Mouse (Mus musculus) lung, embryonic 14.5 days (tissue): ENCODE data around the gene Gm20604. TPM values are rescaled to one million over a fixed set of nuclear protein-coding genes. Genes with fewer than 3 reads are reported as not detected.

Source experiments
- ATAC-seq: fragments of 200-750 bp; cut with Nextera tagmentation; 2 replicates; pipeline ENCODE4 v1.8.0; 2017; ENCODE audit warnings: mild to moderate bottlenecking, moderate TSS enrichment, moderate library complexity; ENCODE audit not compliant: insufficient read depth
- DNase-seq: peaks from one replicate; pipeline ENCODE4 v3.0.0-alpha.2; 2015
- H3K27ac ChIP-seq: fragments of 300-500 bp; sonication (generic); 2 replicates; pipeline ENCODE4 v1.5.1; 2014; ENCODE audit warnings: low read depth, mild to moderate bottlenecking, moderate library complexity
- H3K27me3 ChIP-seq: fragments of 300-500 bp; sonication (generic); 2 replicates; pipeline ENCODE4 v1.6.1; 2014; ENCODE audit warnings: low read length, control low read depth; ENCODE audit not compliant: insufficient read depth
- H3K36me3 ChIP-seq: fragments of 300-500 bp; sonication (generic); 2 replicates; pipeline ENCODE4 v1.6.1; 2014; ENCODE audit warnings: control low read depth; ENCODE audit not compliant: insufficient read depth
- H3K4me1 ChIP-seq: fragments of 300-500 bp; sonication (generic); 2 replicates; pipeline ENCODE4 v1.6.1; 2014; ENCODE audit warnings: antibody characterized with exemption, control low read depth; ENCODE audit not compliant: insufficient read depth
- H3K4me2 ChIP-seq: fragments of 300-500 bp; sonication (generic); 2 replicates; pipeline ENCODE4 v1.6.1; 2014; ENCODE audit warnings: mild to moderate bottlenecking
- H3K4me3 ChIP-seq: fragments of 300-500 bp; sonication (generic); 2 replicates; pipeline ENCODE4 v1.5.1; 2014; ENCODE audit warnings: low read depth, low read length
- H3K9ac ChIP-seq: fragments of 300-500 bp; sonication (generic); 2 replicates; pipeline ENCODE4 v1.6.1; 2014
- H3K9me3 ChIP-seq: fragments of 300-500 bp; sonication (generic); 2 replicates; pipeline ENCODE4 v1.6.1; 2016; ENCODE audit warnings: low read depth, low read length, control low read depth
- CTCF ChIP-seq: IDR thresholded peaks from 2 replicates; pipeline ENCODE4 v1.5.1; 2016; ENCODE audit warnings: antibody characterized with exemption, low read depth
- WGBS: fragments of 180-500 bp; shearing (Covaris S2); extraction: QIAGEN DNeasy Blood & Tissue Kit; methylation state at CpG from one replicate; pipeline ENCODE4 v1.1.7; 2014; 5-methylcytosine and 5-hydroxymethylcytosine counted together
- polyA plus RNA-seq: library from polyadenylated mRNA; unstranded; fragments of >200 nt; fragmentation: Nextera tagmentation; extraction: Ambion mirVana; gene quantifications from 2 replicates; pipeline ENCODE4 v1.2.1, GENCODE M21; 2014

Gene Gm20604
- polyA plus RNA-seq, 1 experiment from 2014 or later: 27.4 TPM

- TF ChIP-seq CTCF: no peak
- Histone ChIP-seq H3K36me3 (peaks cover 47% of the 10 kb centered on the region), H3K9me3 (no peaks in the 10 kb centered on the region), H3K9ac (no peak overlapping the region), H3K27me3 (no peaks in the 10 kb centered on the region), H3K27ac (no peak overlapping the region), H3K4me3 (no peak overlapping the region), H3K4me1 (no peaks in the 10 kb centered on the region), H3K4me2 (no peak overlapping the region)
- DNase-seq (no peak), ATAC-seq (no peak)
- WGBS: 83% methylated on average over 5 of the region's 5 CpGs
These were observed 19.7 kb upstream of the Gm20604 start for GRCm38 (mm10) chr12:102778151-102778550.

DNA sequence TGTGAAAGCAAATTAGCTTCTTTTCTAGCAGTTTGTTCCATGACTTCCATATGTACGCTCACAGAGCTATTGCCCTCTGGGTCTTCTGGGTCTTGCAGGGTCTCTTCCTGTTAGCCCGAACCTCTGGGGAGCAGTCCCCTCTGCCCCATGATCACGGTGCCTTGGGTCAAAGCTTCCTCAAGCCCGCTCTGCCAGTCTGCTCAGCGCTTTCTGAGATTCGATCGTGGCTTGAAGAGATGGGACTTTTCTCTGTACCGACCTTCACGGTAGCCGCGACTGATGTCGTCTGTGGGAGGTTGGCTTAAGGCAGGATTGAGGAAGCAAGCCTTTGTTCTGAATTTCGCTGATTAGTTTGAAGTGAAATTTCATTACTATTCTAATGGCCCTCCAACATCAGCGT is 17.6 kb upstream of the Gm20604 start:
- WGBS: 90% methylated on average over 14 of the region's 14 CpGs
- DNase-seq (no peak), ATAC-seq (no peak)
- no peak overlapping the region for H3K4me2 ChIP-seq
- no peak overlapping the region for H3K27ac ChIP-seq
- peaks cover 61% of the 10 kb centered on the region for H3K36me3 ChIP-seq
- no peak overlapping the region for H3K9ac ChIP-seq
- no peaks in the 10 kb centered on the region for H3K9me3 ChIP-seq
- no peaks in the 10 kb centered on the region for H3K4me1 ChIP-seq
- H3K4me3 ChIP-seq: no peak overlapping the region
- H3K27me3 ChIP-seq: no peaks in the 10 kb centered on the region
- TF ChIP-seq CTCF: no peak

GRCm38 (mm10) chr12:102772676-102773075 is 14.2 kb upstream of the Gm20604 start:
- Histone ChIP-seq H3K9me3 (no peaks in the 10 kb centered on the region), H3K36me3 (peaks cover 89% of the 10 kb centered on the region), H3K4me1 (no peaks in the 10 kb centered on the region), H3K27me3 (no peaks in the 10 kb centered on the region), H3K4me3 (no peak overlapping the region), H3K4me2 (no peak overlapping the region), H3K27ac (no peak overlapping the region), H3K9ac (no peak overlapping the region)
- WGBS: 92% methylated on average over 5 of the region's 5 CpGs
- ATAC-seq: no peak
- no peak for TF ChIP-seq CTCF
- no peak for DNase-seq

- no peaks in the 10 kb centered on the region for H3K27me3 ChIP-seq
- no peak overlapping the region for H3K27ac ChIP-seq
- H3K9me3 ChIP-seq: no peaks in the 10 kb centered on the region
- no peak for ATAC-seq
- no peak for TF ChIP-seq CTCF
- 94% methylated on average over 8 of the region's 8 CpGs for WGBS
- no peak overlapping the region for H3K4me2 ChIP-seq
- H3K4me1 ChIP-seq: no peaks in the 10 kb centered on the region
- H3K4me3 ChIP-seq: no peak overlapping the region
- peaks cover 93% of the 10 kb centered on the region for H3K36me3 ChIP-seq
- no peak for DNase-seq
- no peak overlapping the region for H3K9ac ChIP-seq
These were observed 13.1 kb upstream of the Gm20604 start for GRCm38 (mm10) chr12:102771601-102772000.

DNA sequence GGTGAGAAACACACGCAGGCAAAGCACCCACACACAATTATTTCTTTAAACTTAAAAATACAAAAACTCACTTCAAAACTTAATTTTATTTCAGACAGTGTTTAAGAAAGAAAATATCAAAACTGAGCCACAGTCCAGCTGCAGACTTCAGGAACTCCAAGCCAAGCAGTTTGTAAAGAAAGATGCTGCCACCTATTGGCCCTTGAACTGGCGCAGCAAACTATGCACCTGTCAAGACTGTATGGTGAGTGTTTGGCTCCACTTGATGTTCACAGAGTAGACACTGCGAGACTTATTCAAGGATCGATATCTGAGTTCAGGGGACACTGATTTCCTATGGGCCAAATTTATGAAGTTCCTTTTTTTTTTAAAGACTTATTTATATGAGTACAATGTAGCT is 10.5 kb upstream of the Gm20604 start:
- 90% methylated on average over 4 of the region's 4 CpGs for WGBS
- H3K9ac ChIP-seq: no peak overlapping the region
- H3K4me2 ChIP-seq: no peak overlapping the region
- no peak overlapping the region for H3K4me3 ChIP-seq
- no peaks in the 10 kb centered on the region for H3K27me3 ChIP-seq
- no peak overlapping the region for H3K27ac ChIP-seq
- TF ChIP-seq CTCF: no peak
- H3K36me3 ChIP-seq: peaks cover 92% of the 10 kb centered on the region
- ATAC-seq (no peak), DNase-seq (peak; percentile 16)
- H3K9me3 ChIP-seq: no peaks in the 10 kb centered on the region
- no peaks in the 10 kb centered on the region for H3K4me1 ChIP-seq

DNA sequence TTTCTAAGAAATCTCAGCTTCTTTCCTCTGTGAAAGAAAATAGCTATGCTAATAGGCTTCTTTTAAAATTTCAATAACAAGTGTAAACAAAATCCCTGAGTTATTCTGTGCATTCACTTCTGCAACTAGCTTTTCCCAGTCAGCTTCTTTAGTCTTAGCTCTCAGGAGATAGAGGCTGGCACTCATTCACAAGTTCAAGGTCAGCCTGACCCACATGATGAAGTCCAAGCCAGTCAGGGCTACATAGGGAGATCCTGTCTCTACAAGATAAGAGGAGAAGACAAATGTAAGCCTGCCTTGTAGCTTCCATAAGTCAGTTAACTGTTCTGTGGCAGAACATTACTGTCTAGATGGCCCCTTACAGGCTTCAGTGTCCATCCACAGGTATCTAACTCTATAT is 5.2 kb upstream of the Gm20604 start:
- H3K4me3 ChIP-seq: no peak overlapping the region
- TF ChIP-seq CTCF: no peak
- DNase-seq: no peak
- no peak overlapping the region for H3K4me2 ChIP-seq
- H3K27me3 ChIP-seq: no peaks in the 10 kb centered on the region
- H3K4me1 ChIP-seq: peaks cover 5% of the 10 kb centered on the region
- no peak overlapping the region for H3K9ac ChIP-seq
- no peak overlapping the region for H3K27ac ChIP-seq
- H3K36me3 ChIP-seq: peaks cover 59% of the 10 kb centered on the region
- no peak for ATAC-seq
- no peaks in the 10 kb centered on the region for H3K9me3 ChIP-seq

- H3K9ac ChIP-seq: no peak overlapping the region
- H3K4me2 ChIP-seq: no peak overlapping the region
- ATAC-seq (no peak), DNase-seq (no peak)
- H3K9me3 ChIP-seq: no peaks in the 10 kb centered on the region
- no peak overlapping the region for H3K27ac ChIP-seq
- WGBS: 74% methylated on average over 3 of the region's 3 CpGs
- H3K4me1 ChIP-seq: peaks cover 7% of the 10 kb centered on the region
- no peaks in the 10 kb centered on the region for H3K27me3 ChIP-seq
- H3K36me3 ChIP-seq: peaks cover 40% of the 10 kb centered on the region
- TF ChIP-seq CTCF: no peak
- H3K4me3 ChIP-seq: no peak overlapping the region
These were observed 3.2 kb upstream of the Gm20604 start for GRCm38 (mm10) chr12:102761668-102762067.

- no peak for TF ChIP-seq CTCF
- DNase-seq (no peak), ATAC-seq (no peak)
- Histone ChIP-seq H3K4me2 (peak overlapping the region; percentile 93), H3K4me1 (peaks cover 7% of the 10 kb centered on the region), H3K9ac (peak overlapping the region; percentile 71), H3K36me3 (peaks cover 19% of the 10 kb centered on the region), H3K27ac (0 out of 2 replicates have a peak overlapping the region, but pooled peaks have one; percentile 68), H3K9me3 (no peaks in the 10 kb centered on the region), H3K4me3 (peak overlapping the region; percentile 83), H3K27me3 (no peaks in the 10 kb centered on the region)
- 8% methylated on average over 5 of the region's 5 CpGs for WGBS
These were observed 464 bp upstream of the Gm20604 start for GRCm38 (mm10) chr12:102758936-102759335.
